Comparison of ENCODE assay signal across 15 mouse cellular contexts in the genomic region with DNA sequence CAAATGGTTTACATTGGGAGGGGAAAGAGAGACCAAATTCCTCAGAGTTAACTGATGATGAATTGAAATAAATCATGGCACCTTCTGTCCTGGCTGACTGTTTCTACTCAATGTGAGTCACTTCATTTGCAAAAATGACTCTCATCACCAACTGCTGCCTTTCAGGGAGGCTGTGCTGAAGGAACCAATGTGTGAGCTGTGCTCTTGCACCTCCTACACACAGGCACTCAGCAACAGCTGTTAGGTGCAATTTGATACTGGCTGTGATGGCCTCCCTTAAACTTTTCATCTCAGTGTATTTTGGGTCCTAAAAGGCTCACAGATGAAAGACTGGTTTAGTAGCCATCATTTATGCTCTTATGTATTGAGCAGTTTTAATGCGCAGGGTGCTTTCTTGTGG.
DNase-seq lines count a peak whose midpoint lies in the region; ATAC-seq and TF ChIP-seq lines count a peak whose summit lies in the region.
"Had no signal": no experiment of that assay in that cellular context is flagged by ENCODE, and none has a peak within 500 bp of the region (broad histone marks: within the 10 kb centered on the region; RNA-seq: fewer than 3 reads in every experiment).

No protein-coding gene starts in this region.

- no peak for TF ChIP-seq CTCF in forebrain, postnatal 0 days (IDR thresholded peaks at IDR 0.05; ENCODE audit: low read depth)

- no peak overlapping the region for H3K4me3 ChIP-seq in forebrain, postnatal 0 days (ENCODE audit: low read depth, low read length)
- H3K4me3 ChIP-seq in forebrain, embryonic 13.5 days: no peak overlapping the region
- no peak overlapping the region for H3K4me3 ChIP-seq in embryonic facial prominence, embryonic 15.5 days (replicated peaks)
- H3K4me3 ChIP-seq: embryonic facial prominence, embryonic 12.5 days; gastrocnemius, adult 2 months; heart, embryonic 12.5 days; liver, embryonic 15.5 days had no signal

- peak; percentile 34; the same call in 1 of the 2 replicates for ATAC-seq in forebrain, postnatal 0 days
- ATAC-seq in forebrain, embryonic 13.5 days: no peak
- peak; percentile 51; the same call in 1 of the 2 replicates for ATAC-seq in embryonic facial prominence, embryonic 15.5 days (ENCODE audit: insufficient number of reproducible peaks, low FRiP score, low TSS enrichment, low read depth)

- H3K4me1 ChIP-seq in forebrain, postnatal 0 days (ENCODE audit: insufficient read depth): no peaks in the 10 kb centered on the region
- H3K4me1 ChIP-seq in forebrain, embryonic 13.5 days: no peaks in the 10 kb centered on the region
- no peaks in the 10 kb centered on the region for H3K4me1 ChIP-seq in embryonic facial prominence, embryonic 15.5 days
- H3K4me1 ChIP-seq: embryonic facial prominence, embryonic 12.5 days; heart, embryonic 12.5 days; liver, embryonic 15.5 days had no signal

- H3K27ac ChIP-seq in forebrain, postnatal 0 days (ENCODE audit: low read depth, low read length): no peak overlapping the region
- no peak overlapping the region for H3K27ac ChIP-seq in forebrain, embryonic 13.5 days
- H3K27ac ChIP-seq in embryonic facial prominence, embryonic 15.5 days (replicated peaks): no peak overlapping the region
- H3K27ac ChIP-seq: embryonic facial prominence, embryonic 12.5 days; gastrocnemius, adult 2 months; hindbrain, embryonic 14.5 days; liver, embryonic 15.5 days had no signal

- H3K9me3 ChIP-seq in forebrain, postnatal 0 days (ENCODE audit: low read length): no peaks in the 10 kb centered on the region
- H3K9me3 ChIP-seq in forebrain, embryonic 13.5 days (replicated peaks): no peaks in the 10 kb centered on the region
- no peaks in the 10 kb centered on the region for H3K9me3 ChIP-seq in embryonic facial prominence, embryonic 15.5 days (replicated peaks)
- H3K9me3 ChIP-seq: embryonic facial prominence, embryonic 12.5 days; heart, embryonic 12.5 days; liver, embryonic 15.5 days had no signal

- no peak for DNase-seq in forebrain, postnatal 0 days
- DNase-seq in layer of hippocampus, postnatal 36 days: peak; percentile 36 to 44
- DNase-seq in mesoderm, embryonic 11.5 days (ENCODE audit: low read depth, low spot score): peak; percentile 48
- no peak for DNase-seq in ovary, postnatal 14 days (ENCODE audit: low spot score)
- no peak for DNase-seq in thymus, postnatal 10 days (ENCODE audit: low spot score in 2 of 2)
- DNase-seq in c-Kit-positive CD71-positive TER-119-positive erythroid progenitor cells, embryonic 14.5 days (ENCODE audit: low spot score): no peak
- DNase-seq: gastrocnemius, adult 2 months; kidney, adult 8-10 months; retina, postnatal 1 day had no signal

- H3K4me2 ChIP-seq in forebrain, postnatal 0 days (ENCODE audit: low read depth): no peak overlapping the region
- no peak overlapping the region for H3K4me2 ChIP-seq in forebrain, embryonic 13.5 days
- H3K4me2 ChIP-seq in embryonic facial prominence, embryonic 15.5 days (replicated peaks): no peak overlapping the region
- H3K4me2 ChIP-seq: embryonic facial prominence, embryonic 12.5 days; heart, embryonic 12.5 days; hindbrain, embryonic 14.5 days; liver, embryonic 15.5 days had no signal

- WGBS in forebrain, postnatal 0 days: 98% methylated on average over 1 of the region's 1 CpGs
- WGBS in forebrain, embryonic 13.5 days: 98% methylated on average over 1 of the region's 1 CpGs
- WGBS in embryonic facial prominence, embryonic 15.5 days: 76% methylated on average over 1 of the region's 1 CpGs

- H3K9ac ChIP-seq in forebrain, postnatal 0 days: no peak overlapping the region
- H3K9ac ChIP-seq in forebrain, embryonic 13.5 days: no peak overlapping the region
- H3K9ac ChIP-seq in embryonic facial prominence, embryonic 15.5 days: no peak overlapping the region
- H3K9ac ChIP-seq: embryonic facial prominence, embryonic 12.5 days; heart, embryonic 12.5 days; hindbrain, embryonic 14.5 days; liver, embryonic 15.5 days had no signal

- no peaks in the 10 kb centered on the region for H3K36me3 ChIP-seq in forebrain, postnatal 0 days (ENCODE audit: insufficient read depth)
- H3K36me3 ChIP-seq in forebrain, embryonic 13.5 days (ENCODE audit: poor library complexity, severe bottlenecking): no peaks in the 10 kb centered on the region
- H3K36me3 ChIP-seq in embryonic facial prominence, embryonic 15.5 days: no peaks in the 10 kb centered on the region
- H3K36me3 ChIP-seq: embryonic facial prominence, embryonic 12.5 days; heart, embryonic 12.5 days; liver, embryonic 15.5 days had no signal

- no peaks in the 10 kb centered on the region for H3K27me3 ChIP-seq in forebrain, postnatal 0 days (ENCODE audit: insufficient read depth, low read length)
- H3K27me3 ChIP-seq in forebrain, embryonic 13.5 days: no peaks in the 10 kb centered on the region
- H3K27me3 ChIP-seq in embryonic facial prominence, embryonic 15.5 days: no peaks in the 10 kb centered on the region
- H3K27me3 ChIP-seq: embryonic facial prominence, embryonic 12.5 days; heart, embryonic 12.5 days; liver, embryonic 15.5 days had no signal

Comparison
In these comparisons a context has a peak if more than half of its experiments do, and no peak if none do; other contexts are left out.
1. DNase-seq: peak in layer of hippocampus, postnatal 36 days (2 of 2) and mesoderm, embryonic 11.5 days (single experiment); none in forebrain, postnatal 0 days (single experiment), ovary, postnatal 14 days (single experiment), thymus, postnatal 10 days (0 of 2) and c-Kit-positive CD71-positive TER-119-positive erythroid progenitor cells, embryonic 14.5 days (single experiment).